Mouse (Mus musculus) forebrain, embryonic 15.5 days (tissue): ENCODE data around the gene Trcg1. TPM values are rescaled to one million over a fixed set of nuclear protein-coding genes. Genes with fewer than 3 reads are reported as not detected.

ENCODE experiments used
- ATAC-seq: fragments of 200-750 bp; cut with Nextera tagmentation; replicated peaks from 2 replicates; pipeline ENCODE4 v1.8.0; 2017; ENCODE audit warnings: mild to moderate bottlenecking, moderate TSS enrichment, moderate library complexity
- H3K27ac ChIP-seq: fragments of 300-500 bp; sonication (generic); replicated peaks from 2 replicates; pipeline ENCODE4 v1.5.1; 2015; ENCODE audit warnings: mild to moderate bottlenecking, inconsistent platforms
- H3K27me3 ChIP-seq: fragments of 300-500 bp; sonication (generic); 2 replicates; pipeline ENCODE4 v1.6.1; 2015; ENCODE audit warnings: inconsistent platforms
- H3K36me3 ChIP-seq: fragments of 300-500 bp; sonication (generic); 2 replicates; pipeline ENCODE4 v1.6.1; 2015; ENCODE audit warnings: mild to moderate bottlenecking, inconsistent platforms
- H3K4me1 ChIP-seq: fragments of 300-500 bp; sonication (generic); 2 replicates; pipeline ENCODE4 v1.6.1; 2015; ENCODE audit warnings: inconsistent platforms
- H3K4me2 ChIP-seq: fragments of 300-500 bp; sonication (generic); replicated peaks from 2 replicates; pipeline ENCODE4 v1.6.1; 2015; ENCODE audit warnings: mild to moderate bottlenecking, inconsistent platforms
- H3K4me3 ChIP-seq: fragments of 300-500 bp; sonication (generic); 2 replicates; pipeline ENCODE4 v1.5.1; 2015; ENCODE audit warnings: mild to moderate bottlenecking, inconsistent platforms
- H3K9ac ChIP-seq: fragments of 300-500 bp; sonication (generic); replicated peaks from 2 replicates; pipeline ENCODE4 v1.6.1; 2015; ENCODE audit warnings: mild to moderate bottlenecking, inconsistent platforms
- H3K9me3 ChIP-seq: fragments of 300-500 bp; sonication (generic); 2 replicates; pipeline ENCODE4 v1.6.1; 2016; ENCODE audit warnings: inconsistent platforms
- WGBS: fragments of 180-500 bp; shearing (Covaris S2); methylation state at CpG from one replicate; pipeline ENCODE4 v1.1.7; 2015; ENCODE audit warnings: mixed read lengths; 5-methylcytosine and 5-hydroxymethylcytosine counted together
- polyA plus RNA-seq: library from polyadenylated mRNA; unstranded; fragments of >200 nt; fragmentation: Nextera tagmentation; extraction: Ambion mirVana; gene quantifications from 2 replicates; pipeline ENCODE4 v1.2.1, GENCODE M21; 2015

Gene Trcg1
- polyA plus RNA-seq, 1 experiment from 2014 or later: not detected

- H3K4me2 ChIP-seq: no peak overlapping the region
Measured at GRCm38 (mm10) chr9:57294905-57295304, 58.5 kb downstream of the Trcg1 start.

GRCm38 (mm10) chr9:57295666-57296065 lies 59.3 kb downstream of the Trcg1 start:
- no peak for ATAC-seq
- no peaks in the 10 kb centered on the region for H3K36me3 ChIP-seq
- no peaks in the 10 kb centered on the region for H3K27me3 ChIP-seq
- no peaks in the 10 kb centered on the region for H3K4me1 ChIP-seq
- 91% methylated on average over 3 of the region's 3 CpGs for WGBS
- H3K9ac ChIP-seq: no peak overlapping the region
- no peak overlapping the region for H3K27ac ChIP-seq
- H3K9me3 ChIP-seq: no peaks in the 10 kb centered on the region
- H3K4me2 ChIP-seq: no peak overlapping the region
- no peak overlapping the region for H3K4me3 ChIP-seq

More at GRCm38 (mm10) chr9:57294905-57295304, 58.5 kb downstream of the Trcg1 start:
- Histone ChIP-seq H3K9ac (no peak overlapping the region), H3K4me3 (no peak overlapping the region), H3K36me3 (no peaks in the 10 kb centered on the region), H3K9me3 (no peaks in the 10 kb centered on the region), H3K27me3 (no peaks in the 10 kb centered on the region), H3K27ac (no peak overlapping the region), H3K4me1 (no peaks in the 10 kb centered on the region)
- no peak for ATAC-seq
- 81% methylated on average over 3 of the region's 3 CpGs for WGBS

GRCm38 (mm10) chr9:57296277-57296676 lies 59.9 kb downstream of the Trcg1 start:
- Histone ChIP-seq H3K27ac (no peak overlapping the region), H3K27me3 (no peaks in the 10 kb centered on the region), H3K4me1 (no peaks in the 10 kb centered on the region), H3K9ac (no peak overlapping the region), H3K4me3 (no peak overlapping the region), H3K4me2 (no peak overlapping the region), H3K36me3 (no peaks in the 10 kb centered on the region), H3K9me3 (no peaks in the 10 kb centered on the region)
- no peak for ATAC-seq
- WGBS: 47% methylated on average over 8 of the region's 8 CpGs

GRCm38 (mm10) chr9:57297938-57298337 lies 61.6 kb downstream of the Trcg1 start:
- Histone ChIP-seq H3K4me2 (no peak overlapping the region), H3K9me3 (no peaks in the 10 kb centered on the region), H3K27me3 (no peaks in the 10 kb centered on the region), H3K4me3 (no peak overlapping the region), H3K4me1 (no peaks in the 10 kb centered on the region), H3K9ac (no peak overlapping the region), H3K36me3 (no peaks in the 10 kb centered on the region), H3K27ac (no peak overlapping the region)
- ATAC-seq: no peak
- 88% methylated on average over 2 of the region's 2 CpGs for WGBS

Other genes with a start within 250 kb of the Trcg1 start
- gene Ptpn9, start 241.6 kb upstream of the Trcg1 start, polyA plus RNA-seq: 27.5 and 29.0 TPM in 2 replicates
- 27.6 and 28.0 TPM in 2 replicates for gene Sin3a, start 164.5 kb upstream of the Trcg1 start, polyA plus RNA-seq
- 72.4 and 74.3 TPM in 2 replicates for gene Man2c1, start 105.9 kb upstream of the Trcg1 start, polyA plus RNA-seq
- 7.8 and 8.8 TPM in 2 replicates for gene Neil1, start 88.3 kb upstream of the Trcg1 start, polyA plus RNA-seq
- gene Commd4, start 78.2 kb upstream of the Trcg1 start, polyA plus RNA-seq: 171 and 182 TPM in 2 replicates
- 5.0 and 5.8 TPM in 2 replicates for gene 1700017B05Rik, start 26.1 kb downstream of the Trcg1 start, polyA plus RNA-seq
- 21.3 and 29.5 TPM in 2 replicates for gene Ppcdc, start 203.6 kb downstream of the Trcg1 start, polyA plus RNA-seq
- gene Scamp5, start 231.5 kb downstream of the Trcg1 start, polyA plus RNA-seq: 102 and 106 TPM in 2 replicates